Mouse (Mus musculus) embryonic facial prominence, embryonic 11.5 days (tissue): ENCODE results near the gene Ctxn1. TPM values are rescaled to one million over a fixed set of nuclear protein-coding genes. Genes with fewer than 3 reads are reported as not detected.

ENCODE experiments used
- ATAC-seq: fragments of 200-750 bp; cut with Nextera tagmentation; replicated peaks from 2 replicates; pipeline ENCODE4 v1.8.0; 2017; ENCODE audit warnings: low read depth; ENCODE audit not compliant: insufficient number of reproducible peaks, low FRiP score, low TSS enrichment
- DNase-seq: peaks from one replicate; pipeline ENCODE4 v3.0.0-alpha.2; 2015; ENCODE audit warnings: low spot score
- H3K27ac ChIP-seq: fragments of 300-500 bp; sonication (generic); replicated peaks from 2 replicates; pipeline ENCODE4 v1.5.1; 2014; ENCODE audit warnings: mild to moderate bottlenecking, low read depth, low read length, control low read depth
- H3K27me3 ChIP-seq: fragments of 300-500 bp; sonication (generic); 2 replicates; pipeline ENCODE4 v1.6.1; 2014; ENCODE audit warnings: mild to moderate bottlenecking, low read length, moderate library complexity, mixed read lengths; ENCODE audit not compliant: control insufficient read depth, insufficient read depth
- H3K36me3 ChIP-seq: fragments of 300-500 bp; sonication (generic); replicated peaks from 2 replicates; pipeline ENCODE4 v1.6.1; 2014; ENCODE audit warnings: low read depth, mild to moderate bottlenecking, low read length, moderate library complexity, mixed read lengths; ENCODE audit not compliant: control insufficient read depth, insufficient read depth
- H3K4me1 ChIP-seq: fragments of 300-500 bp; sonication (generic); 2 replicates; pipeline ENCODE4 v1.6.1; 2014; ENCODE audit warnings: low read length, mixed read lengths; ENCODE audit not compliant: control insufficient read depth, insufficient read depth
- H3K4me2 ChIP-seq: fragments of 300-500 bp; sonication (generic); 2 replicates; pipeline ENCODE4 v1.6.1; 2014; ENCODE audit warnings: low read depth, mild to moderate bottlenecking, control low read depth, low read length, moderate library complexity
- H3K4me3 ChIP-seq: fragments of 300-500 bp; sonication (generic); 2 replicates; pipeline ENCODE4 v1.5.1; 2014; ENCODE audit warnings: low read depth, low read length, control low read depth
- H3K9ac ChIP-seq: fragments of 300-500 bp; sonication (generic); replicated peaks from 2 replicates; pipeline ENCODE4 v1.6.1; 2014; ENCODE audit warnings: mild to moderate bottlenecking, control low read depth, low read length
- H3K9me3 ChIP-seq: fragments of 300-500 bp; sonication (generic); replicated peaks from 2 replicates; pipeline ENCODE4 v1.6.1; 2016; ENCODE audit warnings: mild to moderate bottlenecking, low read length, inconsistent platforms, mixed read lengths; ENCODE audit not compliant: control insufficient read depth
- WGBS: fragments of 180-500 bp; shearing (Covaris S2); extraction: QIAGEN DNeasy Blood & Tissue Kit; methylation state at CpG from one replicate; pipeline ENCODE4 v1.1.7; 2014; 5-methylcytosine and 5-hydroxymethylcytosine counted together
- polyA plus RNA-seq: library from polyadenylated mRNA; unstranded; fragments of >200 nt; fragmentation: Nextera tagmentation; extraction: Ambion mirVana; gene quantifications from 2 replicates; pipeline ENCODE4 v1.2.1, GENCODE M21; 2014

The Ctxn1 gene
- polyA plus RNA-seq, result 75.3 and 88.2 TPM in 2 replicates

DNA sequence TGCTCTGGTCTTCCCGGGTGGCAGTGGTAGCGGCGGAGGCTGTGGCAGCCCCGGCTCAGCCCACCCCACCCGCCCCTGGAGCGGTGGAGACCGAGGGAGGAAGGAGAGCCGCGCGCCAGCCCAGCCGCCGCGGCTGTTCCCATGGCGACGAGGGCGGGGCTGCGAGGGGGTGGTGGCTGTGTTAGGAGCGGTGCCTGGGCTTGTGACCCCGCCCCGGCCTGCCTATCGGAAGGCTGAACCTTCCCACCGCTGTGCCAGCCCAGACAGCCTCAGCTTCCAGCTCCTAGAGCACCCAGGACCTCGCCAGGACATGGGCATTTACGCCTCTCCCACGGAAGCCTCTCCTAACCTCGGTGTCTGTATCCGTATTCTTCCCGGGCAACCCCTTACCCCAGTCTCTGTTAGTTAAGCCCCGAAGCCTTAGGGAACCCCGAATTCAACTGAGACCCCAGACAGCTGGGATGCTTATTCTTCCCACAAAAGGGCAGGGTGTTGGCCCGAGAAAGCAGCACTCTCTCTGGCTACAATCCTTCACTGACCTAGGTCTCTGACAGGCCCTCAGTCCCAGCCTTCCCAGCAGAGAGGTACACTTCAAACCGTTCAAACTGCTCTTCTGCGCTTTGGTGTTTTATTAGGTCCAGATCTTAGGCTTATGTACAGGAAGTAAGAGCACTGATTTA lies at the start of gene Ctxn1:
TSS of gene Ctxn1 (minus strand) at position 150 of the 680 bp plus-strand sequence.
- no peaks in the 10 kb centered on the region for H3K4me1 ChIP-seq
- H3K27ac ChIP-seq, result peak within 1 kb of the TSS; percentile 88
- no peaks in the 10 kb centered on the region for H3K27me3 ChIP-seq
- peak; percentile 95 for DNase-seq
- H3K36me3 ChIP-seq, result peaks cover 6% of the 10 kb centered on the region
- peak within 1 kb of the TSS; percentile 88 for H3K4me3 ChIP-seq
- H3K4me2 ChIP-seq, result peak within 1 kb of the TSS; percentile 74
- peak; percentile 92 for ATAC-seq
- 7% methylated on average over 28 of the region's 33 CpGs for WGBS
- peak within 1 kb of the TSS; percentile 94 for H3K9ac ChIP-seq
- no peaks in the 10 kb centered on the region for H3K9me3 ChIP-seq

DNA sequence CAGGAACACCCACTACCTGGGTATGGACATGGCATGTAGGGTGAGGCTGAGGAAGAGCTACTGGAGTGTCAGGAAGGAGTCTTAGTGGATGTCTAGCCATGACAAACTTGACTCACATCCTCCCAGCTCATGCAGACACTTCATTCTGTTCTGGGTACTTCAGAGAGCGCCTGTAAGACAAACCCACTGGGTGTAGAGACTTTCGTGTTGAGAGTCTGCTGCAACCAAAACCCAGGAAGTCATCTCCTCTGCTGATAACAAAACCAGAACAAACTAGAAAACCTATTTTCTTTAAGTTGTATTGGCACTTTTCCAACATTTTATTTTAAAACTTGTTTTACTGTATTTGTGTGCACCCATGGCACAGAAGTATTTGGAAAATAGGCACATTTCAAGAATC lies 46.8 kb upstream of the Ctxn1 start:
- DNase-seq (no peak), ATAC-seq (no peak)
- WGBS, result 86% methylated on average over 2 of the region's 2 CpGs
- H3K9ac ChIP-seq, result no peak overlapping the region
- H3K36me3 ChIP-seq, result peaks cover 22% of the 10 kb centered on the region
- no peaks in the 10 kb centered on the region for H3K4me1 ChIP-seq
- no peak overlapping the region for H3K4me2 ChIP-seq
- H3K27me3 ChIP-seq, result no peaks in the 10 kb centered on the region
- no peak overlapping the region for H3K27ac ChIP-seq
- no peaks in the 10 kb centered on the region for H3K9me3 ChIP-seq
- no peak overlapping the region for H3K4me3 ChIP-seq

DNA sequence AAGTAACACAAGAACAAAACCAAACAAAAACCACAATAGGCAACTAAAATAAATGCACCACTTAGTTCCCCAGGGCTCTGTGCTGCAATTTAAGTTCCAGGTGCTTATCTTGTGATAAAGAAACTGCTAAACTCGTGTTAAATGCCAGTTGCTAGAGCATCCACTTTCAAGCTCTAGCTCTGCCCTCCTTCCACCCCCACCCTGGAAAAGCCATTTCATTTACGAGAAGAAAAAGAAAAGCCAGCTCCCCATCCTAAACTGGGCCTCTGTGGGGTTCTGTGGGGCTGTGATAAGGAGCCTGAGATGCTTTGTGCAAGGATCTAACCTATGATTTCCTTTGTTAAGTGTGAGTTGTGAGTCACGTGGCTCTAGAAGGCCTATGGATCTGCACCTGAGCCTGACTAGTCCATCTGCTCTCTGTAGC lies 45.1 kb upstream of the Ctxn1 start:
- no peak overlapping the region for H3K4me3 ChIP-seq
- H3K27me3 ChIP-seq, result no peaks in the 10 kb centered on the region
- H3K36me3 ChIP-seq, result peaks cover 25% of the 10 kb centered on the region
- H3K27ac ChIP-seq, result no peak overlapping the region
- H3K9me3 ChIP-seq, result no peaks in the 10 kb centered on the region
- ATAC-seq (no peak), DNase-seq (no peak)
- WGBS, result 74% methylated on average over 3 of the region's 3 CpGs
- no peak overlapping the region for H3K9ac ChIP-seq
- no peaks in the 10 kb centered on the region for H3K4me1 ChIP-seq
- H3K4me2 ChIP-seq, result no peak overlapping the region

DNA sequence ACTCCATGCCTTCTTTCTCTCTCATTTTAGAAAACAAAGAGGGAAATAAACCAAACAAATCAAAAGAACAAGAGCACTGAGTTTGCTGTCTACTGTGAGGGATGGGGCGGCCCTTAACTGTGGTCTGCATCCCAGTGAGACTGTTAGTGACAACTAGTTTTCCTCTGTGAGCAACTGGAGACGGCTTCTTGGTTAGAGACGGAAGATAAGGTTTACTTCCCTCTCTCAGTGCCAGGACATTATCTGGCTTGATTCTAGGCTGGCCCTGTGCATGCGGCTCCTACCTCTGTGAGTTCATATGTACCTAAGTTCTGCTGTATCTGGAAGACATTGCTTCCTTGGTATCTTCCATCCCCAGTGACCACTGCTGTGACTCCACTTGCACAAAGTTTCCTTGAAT lies 38.7 kb upstream of the Ctxn1 start:
- H3K36me3 ChIP-seq, result peaks cover 25% of the 10 kb centered on the region
- H3K27ac ChIP-seq, result no peak overlapping the region
- H3K4me1 ChIP-seq, result no peaks in the 10 kb centered on the region
- no peak overlapping the region for H3K9ac ChIP-seq
- H3K4me3 ChIP-seq, result no peak overlapping the region
- no peak overlapping the region for H3K4me2 ChIP-seq
- WGBS, result 90% methylated on average over 4 of the region's 4 CpGs
- DNase-seq (no peak), ATAC-seq (no peak)
- no peaks in the 10 kb centered on the region for H3K9me3 ChIP-seq
- no peaks in the 10 kb centered on the region for H3K27me3 ChIP-seq

DNA sequence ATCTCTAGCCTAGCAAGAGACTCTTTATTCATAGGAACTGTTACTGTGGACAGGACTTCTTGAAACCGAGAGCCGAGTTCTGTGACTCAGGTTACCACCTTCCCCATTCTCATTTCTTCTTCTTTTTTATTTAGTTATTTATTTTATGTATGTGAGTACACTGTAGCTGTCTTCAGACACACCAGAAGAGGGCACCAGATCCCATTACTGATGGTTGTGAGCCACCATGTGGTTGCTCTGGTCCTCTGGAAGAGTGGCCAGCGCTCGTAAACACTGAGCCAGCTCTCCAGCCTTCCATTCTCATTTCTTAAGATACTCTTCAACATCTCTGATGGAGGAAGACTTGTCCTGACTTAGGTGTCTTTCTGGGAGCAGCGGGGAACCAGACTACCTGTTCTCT lies 33.7 kb upstream of the Ctxn1 start:
- Histone ChIP-seq H3K4me3 (no peak overlapping the region), H3K36me3 (peaks cover 8% of the 10 kb centered on the region), H3K27ac (no peak overlapping the region), H3K27me3 (no peaks in the 10 kb centered on the region), H3K4me1 (no peaks in the 10 kb centered on the region), H3K9me3 (no peaks in the 10 kb centered on the region), H3K9ac (no peak overlapping the region), H3K4me2 (no peak overlapping the region)
- DNase-seq, result no peak
- 92% methylated on average over 5 of the region's 5 CpGs for WGBS
- no peak for ATAC-seq

DNA sequence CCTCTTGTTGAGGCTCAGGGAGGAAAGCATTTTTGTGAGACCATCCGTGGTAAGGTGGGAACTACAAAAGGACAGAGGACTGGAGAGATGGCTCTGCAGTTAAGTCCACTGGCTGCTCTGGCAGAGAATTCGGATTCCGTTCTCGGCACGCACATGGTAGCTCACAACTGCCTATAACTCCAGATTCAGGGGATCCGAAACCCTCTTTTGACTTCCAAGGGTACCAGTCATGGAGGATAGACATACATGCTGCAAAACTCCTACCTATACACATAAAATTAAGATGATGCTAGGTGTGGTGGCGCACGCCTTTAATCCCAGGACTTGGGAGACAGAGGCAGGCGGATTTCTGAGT lies 17.0 kb upstream of the Ctxn1 start:
- DNase-seq (no peak), ATAC-seq (no peak; the same call in 1 of the 2 replicates)
- Histone ChIP-seq H3K9ac (peak overlapping the region; percentile 75), H3K36me3 (no peaks in the 10 kb centered on the region), H3K4me3 (peak overlapping the region; percentile 60), H3K4me1 (no peaks in the 10 kb centered on the region), H3K27ac (no peak overlapping the region), H3K9me3 (no peaks in the 10 kb centered on the region), H3K27me3 (no peaks in the 10 kb centered on the region), H3K4me2 (peak overlapping the region; percentile 36)
- WGBS, result 28% methylated on average over 9 of the region's 9 CpGs

DNA sequence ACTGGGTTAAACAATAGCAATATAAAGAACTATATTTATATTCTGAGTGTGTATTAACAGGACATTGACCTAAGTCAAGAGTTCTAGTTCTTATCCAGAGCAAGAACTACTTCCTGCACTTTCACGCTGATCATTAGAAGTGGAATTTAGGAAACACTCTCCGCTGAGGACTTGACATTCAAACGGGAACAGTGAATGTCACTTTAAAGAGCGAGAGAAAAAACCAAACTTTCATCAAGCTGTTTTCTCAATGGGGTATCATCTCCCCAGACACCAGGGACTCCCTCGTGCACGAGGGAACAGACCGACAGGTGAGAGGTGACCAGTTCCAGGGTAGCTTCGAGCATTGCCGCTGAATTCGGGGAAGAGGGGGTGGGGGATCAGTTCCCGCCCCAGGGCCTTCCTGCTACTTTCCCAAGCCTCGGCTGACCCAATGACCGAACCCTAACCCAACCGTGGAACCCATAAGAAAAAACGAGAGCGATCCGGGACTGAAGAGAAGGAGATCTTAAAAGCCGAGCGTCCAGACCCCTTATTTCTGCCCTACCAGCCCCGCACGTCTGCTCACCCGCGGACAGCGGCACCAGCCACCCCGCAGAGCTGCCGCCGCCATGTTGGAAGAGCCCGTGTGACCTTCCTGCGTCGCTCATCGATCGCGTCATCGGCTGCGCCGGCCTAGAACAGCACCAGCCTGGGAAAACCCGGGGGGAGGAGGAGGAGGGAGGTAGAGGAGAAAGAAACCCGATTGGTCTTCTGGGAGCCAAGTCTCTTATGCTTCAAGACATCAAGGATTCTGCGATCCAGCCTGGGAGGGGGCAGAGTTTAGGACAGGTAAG lies 16.4 kb upstream of the Ctxn1 start, which contains the start of gene Timm44:
TSS of gene Timm44 (minus strand) at position 639 of the 836 bp plus-strand sequence.
- Histone ChIP-seq H3K4me2 (peak within 1 kb of the TSS; percentile 56), H3K4me3 (peak within 1 kb of the TSS; percentile 60), H3K27me3 (no peaks in the 10 kb centered on the region), H3K4me1 (no peaks in the 10 kb centered on the region), H3K27ac (no peak within 1 kb of the TSS), H3K9me3 (no peaks in the 10 kb centered on the region), H3K36me3 (no peaks in the 10 kb centered on the region), H3K9ac (peak within 1 kb of the TSS; percentile 75)
- peak; percentile 98 for DNase-seq
- peak; percentile 92 for ATAC-seq
- under 1% methylated on average over 39 of the region's 39 CpGs for WGBS

DNA sequence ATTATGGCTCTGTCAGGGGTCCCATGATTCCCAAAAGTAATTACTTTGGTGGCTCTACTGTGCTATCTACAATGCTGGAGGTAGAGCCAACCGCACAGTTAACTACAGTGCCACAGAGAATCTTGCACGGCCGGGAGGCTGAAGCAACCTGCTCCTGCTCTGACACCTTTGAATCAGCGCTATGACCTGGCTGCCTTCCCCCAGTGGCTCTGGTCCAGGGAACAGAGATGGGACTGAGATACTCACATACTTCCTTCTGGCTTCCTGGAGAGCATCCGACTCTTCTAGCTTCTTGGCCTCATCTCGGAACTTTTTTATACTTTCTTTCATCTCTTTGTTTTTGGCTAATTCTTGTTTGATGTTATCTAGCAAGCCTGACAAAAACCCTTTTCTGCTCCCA lies 10.5 kb upstream of the Ctxn1 start:
- H3K4me3 ChIP-seq, result no peak overlapping the region
- H3K4me2 ChIP-seq, result no peak overlapping the region
- no peak overlapping the region for H3K9ac ChIP-seq
- ATAC-seq (no peak), DNase-seq (no peak)
- no peaks in the 10 kb centered on the region for H3K4me1 ChIP-seq
- H3K27me3 ChIP-seq, result no peaks in the 10 kb centered on the region
- peaks cover 7% of the 10 kb centered on the region for H3K36me3 ChIP-seq
- no peak overlapping the region for H3K27ac ChIP-seq
- WGBS, result 88% methylated on average over 6 of the region's 6 CpGs
- H3K9me3 ChIP-seq, result no peaks in the 10 kb centered on the region
